Mouse (Mus musculus) thymus, adult 2 months (tissue): ENCODE data around the gene P2rx7. TPM values are rescaled to one million over a fixed set of nuclear protein-coding genes. Genes with fewer than 3 reads are reported as not detected.

Experiments used
- DNase-seq: peaks from one replicate; pipeline ENCODE4 v3.0.0; 2021
- H3K27ac ChIP-seq: fragments of 200-500 bp; 2 replicates; pipeline ENCODE4 v1.5.1; 2012; ENCODE audit warnings: low read length, control low read depth; ENCODE audit not compliant: control insufficient read depth, insufficient read depth
- H3K27me3 ChIP-seq: fragments of 200-500 bp; 2 replicates; pipeline ENCODE4 v1.6.1; 2012; ENCODE audit warnings: mild to moderate bottlenecking, low read length, moderate library complexity, mixed read lengths; ENCODE audit not compliant: control insufficient read depth, insufficient read depth
- H3K36me3 ChIP-seq: fragments of 200-500 bp; 2 replicates; pipeline ENCODE4 v1.6.1; 2012; ENCODE audit warnings: mild to moderate bottlenecking, low read length, moderate library complexity; ENCODE audit not compliant: control insufficient read depth, insufficient read depth
- H3K4me1 ChIP-seq: fragments of 200-500 bp; replicated peaks from 2 replicates; pipeline ENCODE4 v1.6.1; 2012; ENCODE audit warnings: low read length; ENCODE audit not compliant: control insufficient read depth, insufficient read depth
- H3K4me3 ChIP-seq: fragments of 200-500 bp; 2 replicates; pipeline ENCODE4 v1.5.1; 2012; ENCODE audit warnings: mild to moderate bottlenecking, low read length, control low read depth, moderate library complexity; ENCODE audit not compliant: control insufficient read depth, insufficient read depth
- CTCF ChIP-seq: fragments of 200-500 bp; IDR thresholded peaks from 2 replicates; pipeline ENCODE4 v1.5.1; 2012; ENCODE audit warnings: mild to moderate bottlenecking, control low read depth, low read length, moderate library complexity, borderline replicate concordance; ENCODE audit not compliant: control insufficient read depth, poor library complexity, insufficient read depth; ENCODE audit errors: extremely low read depth
- POLR2A ChIP-seq: fragments of 200-500 bp; IDR thresholded peaks from 2 replicates; pipeline ENCODE4 v1.6.1; 2012; ENCODE audit warnings: mild to moderate bottlenecking, low read length, control low read depth, moderate library complexity; ENCODE audit not compliant: control insufficient read depth, poor library complexity, insufficient read depth; ENCODE audit errors: extremely low read depth
- WGBS: fragments of 180-500 bp; shearing (Covaris S2); methylation state at CpG from one replicate; pipeline ENCODE4 v1.1.7; 2018; 5-methylcytosine and 5-hydroxymethylcytosine counted together
- polyA plus RNA-seq: library from polyadenylated mRNA; depleted of rRNA; stranded (reverse); fragments of >200 nt; gene quantifications from 2 replicates; pipeline ENCODE4 v1.2.3, GENCODE M21; 2012; rRNA removed

P2rx7 gene
- polyA plus RNA-seq, 1 experiment = 18.5 TPM

DNA sequence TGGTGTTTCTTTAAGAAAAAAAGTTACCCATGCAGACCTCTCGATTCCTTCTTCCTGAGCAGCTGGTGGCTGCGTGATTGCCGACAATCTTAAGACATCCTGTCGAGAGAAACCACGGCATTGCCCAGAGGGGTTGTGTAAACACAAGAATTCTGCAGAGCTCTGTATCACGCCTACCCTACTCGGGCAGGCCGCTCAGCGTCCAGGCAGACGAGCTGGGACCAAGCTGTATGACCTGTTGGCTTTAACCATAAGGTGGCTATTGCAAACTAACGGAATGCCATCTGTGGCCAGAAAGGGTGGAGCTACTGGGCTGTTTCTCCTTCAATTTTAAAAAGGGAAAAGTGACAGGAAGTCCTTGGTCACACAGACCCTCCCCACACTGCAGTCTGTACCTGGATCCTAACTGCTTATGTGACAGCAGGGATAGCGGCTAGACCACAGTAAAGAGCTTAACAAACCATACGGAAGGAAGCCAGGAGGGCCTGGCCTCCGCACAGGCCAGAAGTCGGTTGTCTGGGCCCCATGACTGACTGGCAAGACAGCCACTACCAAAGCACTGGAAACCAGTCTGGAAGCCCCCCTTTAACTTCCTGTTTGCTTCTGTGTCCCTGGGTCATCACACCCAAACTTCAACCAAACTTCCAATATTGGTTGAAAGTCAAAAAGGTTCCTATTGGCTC lies 88.4 kb downstream of the P2rx7 start:
- WGBS = 4% methylated on average over 15 of the region's 15 CpGs
- DNase-seq = peak; percentile 48
- peak overlapping the region; percentile 3 for H3K4me3 ChIP-seq

DNA sequence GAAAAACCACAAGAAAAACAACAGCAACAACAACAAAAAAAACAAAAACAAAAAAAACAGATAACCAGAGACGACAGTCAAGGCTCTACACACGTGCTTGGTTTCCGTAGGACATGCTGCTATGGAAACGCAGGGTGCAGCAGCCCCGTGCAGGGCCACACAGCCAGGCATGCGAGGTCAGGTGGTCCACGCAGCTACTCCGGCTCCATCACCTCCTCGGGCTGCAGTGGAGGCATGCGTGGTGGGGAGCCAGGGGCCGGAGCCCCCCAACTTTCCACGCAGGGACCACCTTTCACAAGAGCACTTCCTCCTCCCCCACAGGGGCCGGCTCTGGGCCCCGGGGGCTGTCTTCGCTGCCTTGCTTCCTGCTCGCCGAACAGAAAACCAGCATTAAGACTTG lies 90.2 kb downstream of the P2rx7 start:
- DNase-seq = peak; percentile 49
- H3K36me3 ChIP-seq = no peaks in the 10 kb centered on the region
- 3% methylated on average over 17 of the region's 17 CpGs for WGBS
- H3K4me3 ChIP-seq = peak overlapping the region; percentile 75
- peaks cover 32% of the 10 kb centered on the region for H3K4me1 ChIP-seq
- no peaks in the 10 kb centered on the region for H3K27me3 ChIP-seq
- TF ChIP-seq POLR2A = no peak
- 0 out of 2 replicates have a peak, but pooled peaks have one; percentile 25 for TF ChIP-seq CTCF
- no peak overlapping the region for H3K27ac ChIP-seq

More for the DNA sequence above, 88.4 kb downstream of the P2rx7 start:
- Histone ChIP-seq H3K4me1 (peaks cover 32% of the 10 kb centered on the region), H3K27ac (peak overlapping the region; percentile 68), H3K27me3 (no peaks in the 10 kb centered on the region), H3K36me3 (no peaks in the 10 kb centered on the region)
- no peak for TF ChIP-seq POLR2A
- TF ChIP-seq CTCF = no peak

DNA sequence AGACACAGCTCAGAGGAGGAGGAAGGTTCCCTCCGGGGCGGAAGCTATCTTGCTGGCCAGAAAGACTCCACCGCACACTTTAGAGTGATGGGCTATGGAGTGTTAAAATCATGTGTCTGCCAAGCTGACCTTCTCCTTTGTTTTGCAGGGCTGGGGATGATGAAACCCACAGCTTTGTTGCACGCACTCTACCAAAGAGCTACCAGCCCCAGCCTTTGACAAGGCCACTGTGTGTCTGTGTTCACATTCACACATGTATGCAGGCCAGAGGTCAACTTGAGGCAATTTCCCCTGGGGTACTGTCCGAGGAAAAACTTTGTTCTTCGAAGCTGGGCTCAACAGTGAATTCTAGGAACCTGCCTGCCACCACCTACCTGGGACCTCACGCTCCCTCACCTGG lies 92.1 kb downstream of the P2rx7 start:
- TF ChIP-seq POLR2A (no peak), CTCF (no peak)
- H3K27ac ChIP-seq = no peak overlapping the region
- peaks cover 32% of the 10 kb centered on the region for H3K4me1 ChIP-seq
- no peaks in the 10 kb centered on the region for H3K27me3 ChIP-seq
- no peak for DNase-seq
- H3K36me3 ChIP-seq = no peaks in the 10 kb centered on the region
- H3K4me3 ChIP-seq = no peak overlapping the region
- WGBS = 96% methylated on average over 7 of the region's 7 CpGs

DNA sequence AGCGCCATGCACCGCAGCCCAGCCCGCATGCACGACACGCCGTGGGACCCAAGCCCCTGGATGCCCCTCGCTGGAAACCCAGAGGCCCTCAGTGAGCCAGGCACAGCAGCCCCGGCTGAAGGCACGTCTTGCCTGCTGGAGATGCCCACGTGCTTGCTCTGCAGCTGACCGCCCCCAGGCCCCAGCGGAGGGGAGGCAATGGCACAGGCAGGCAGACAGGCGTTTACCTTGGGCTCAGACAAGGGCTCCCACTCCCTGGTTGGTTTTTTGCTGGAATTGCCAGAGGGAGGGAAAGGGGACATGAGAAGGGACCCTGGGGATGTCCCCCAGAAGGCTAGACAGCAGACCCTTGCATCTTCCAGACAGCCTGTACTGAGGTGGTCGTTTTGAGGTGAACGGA lies 93.0 kb downstream of the P2rx7 start:
- Histone ChIP-seq H3K27ac (no peak overlapping the region), H3K36me3 (no peaks in the 10 kb centered on the region), H3K4me1 (peaks cover 26% of the 10 kb centered on the region), H3K27me3 (no peaks in the 10 kb centered on the region), H3K4me3 (no peak overlapping the region)
- no peak for DNase-seq
- 98% methylated on average over 15 of the region's 15 CpGs for WGBS
- TF ChIP-seq POLR2A (no peak), CTCF (no peak)

Other genes with a start within 250 kb of the P2rx7 start
- gene Anapc7, start 222.2 kb upstream of the P2rx7 start, polyA plus RNA-seq = 39.9 and 48.2 TPM in 2 replicates
- 84.7 and 175 TPM in 2 replicates for gene Atp2a2, start 141.7 kb upstream of the P2rx7 start, polyA plus RNA-seq
- gene Ift81, start 29.4 kb upstream of the P2rx7 start, polyA plus RNA-seq = 0.52 and 1.6 TPM in 2 replicates
- 41.0 and 51.4 TPM in 2 replicates for gene P2rx4, start 63.6 kb downstream of the P2rx7 start, polyA plus RNA-seq
- gene Camkk2, start 135.5 kb downstream of the P2rx7 start, polyA plus RNA-seq = 31.1 and 40.9 TPM in 2 replicates
- 463 and 489 TPM in 2 replicates for gene Anapc5, start 177.4 kb downstream of the P2rx7 start, polyA plus RNA-seq
- gene Rnf34, start 206.1 kb downstream of the P2rx7 start, polyA plus RNA-seq = 21.7 and 24.7 TPM in 2 replicates